In genomic region chr15:96778321-96778926, GRCm38 (mm10) we compare ENCODE assay signal across 8 mouse cellular contexts.
DNase-seq lines count a peak whose midpoint lies in the region; ATAC-seq lines count a peak whose summit lies in the region.
"Had no signal": no experiment of that assay in that cellular context is flagged by ENCODE, and none has a peak within 500 bp of the region (broad histone marks: within the 10 kb centered on the region; RNA-seq: fewer than 3 reads in every experiment).

No protein-coding gene starts in this region.

- no peak overlapping the region for H3K9ac ChIP-seq in heart, embryonic 12.5 days
- H3K9ac ChIP-seq in kidney, embryonic 16.5 days (replicated peaks; ENCODE audit: low read length): no peak overlapping the region
- no peak overlapping the region for H3K9ac ChIP-seq in midbrain, embryonic 16.5 days (ENCODE audit: low read depth, low read length)
- H3K9ac ChIP-seq: intestine, embryonic 15.5 days had no signal

- H3K4me2 ChIP-seq in heart, embryonic 12.5 days: no peak overlapping the region
- H3K4me2 ChIP-seq in kidney, embryonic 16.5 days (replicated peaks; ENCODE audit: low read depth, low read length): no peak overlapping the region
- no peak overlapping the region for H3K4me2 ChIP-seq in midbrain, embryonic 16.5 days (ENCODE audit: low read length)
- H3K4me2 ChIP-seq: intestine, embryonic 15.5 days had no signal

- H3K27me3 ChIP-seq in heart, embryonic 12.5 days (replicated peaks): no peaks in the 10 kb centered on the region
- H3K27me3 ChIP-seq in kidney, embryonic 16.5 days (ENCODE audit: insufficient read depth, low read length): no peaks in the 10 kb centered on the region
- H3K27me3 ChIP-seq in midbrain, embryonic 16.5 days (ENCODE audit: control insufficient read depth, insufficient read depth, low read depth, low read length): no peaks in the 10 kb centered on the region
- H3K27me3 ChIP-seq: intestine, embryonic 15.5 days had no signal

- H3K4me1 ChIP-seq in heart, embryonic 12.5 days (replicated peaks): peaks cover 26% of the 10 kb centered on the region
- H3K4me1 ChIP-seq in kidney, embryonic 16.5 days (ENCODE audit: insufficient read depth, low read length): 0 out of 2 replicates have a peak, but pooled peaks cover 5% of the 10 kb centered on the region
- no peaks in the 10 kb centered on the region for H3K4me1 ChIP-seq in midbrain, embryonic 16.5 days (ENCODE audit: control insufficient read depth, insufficient read depth, low read length)

- WGBS in heart, embryonic 12.5 days: 79% methylated on average over 15 of the region's 15 CpGs
- 85% methylated on average over 15 of the region's 15 CpGs for WGBS in kidney, embryonic 16.5 days
- 94% methylated on average over 15 of the region's 15 CpGs for WGBS in midbrain, embryonic 16.5 days

- peak; percentile 28 for DNase-seq in ovary, postnatal 36 days (ENCODE audit: low spot score)
- DNase-seq in ovary, postnatal 10 days (ENCODE audit: low spot score): no peak
- peak; percentile 40 to 51 for DNase-seq in natural killer cell, adult 2 months (ENCODE audit: low spot score in 2 of 2)
- DNase-seq in adrenal gland, adult (ENCODE audit: inconsistent age in 2 of 2, low spot score in 1 of 2): no peak

- H3K36me3 ChIP-seq in heart, embryonic 12.5 days: no peaks in the 10 kb centered on the region
- H3K36me3 ChIP-seq in kidney, embryonic 16.5 days (ENCODE audit: insufficient read depth, low read length): no peaks in the 10 kb centered on the region
- no peaks in the 10 kb centered on the region for H3K36me3 ChIP-seq in midbrain, embryonic 16.5 days (ENCODE audit: control insufficient read depth, insufficient read depth, low read length)
- H3K36me3 ChIP-seq: intestine, embryonic 15.5 days had no signal

- 0 out of 2 replicates have a peak overlapping the region, but pooled peaks have one; percentile 2 for H3K27ac ChIP-seq in heart, embryonic 12.5 days (ENCODE audit: poor library complexity, severe bottlenecking)
- no peak overlapping the region for H3K27ac ChIP-seq in kidney, embryonic 16.5 days (ENCODE audit: low read length)
- H3K27ac ChIP-seq in midbrain, embryonic 16.5 days (ENCODE audit: low read length): no peak overlapping the region
- H3K27ac ChIP-seq: intestine, embryonic 15.5 days had no signal

- H3K4me3 ChIP-seq in heart, embryonic 12.5 days: no peak overlapping the region
- no peak overlapping the region for H3K4me3 ChIP-seq in kidney, embryonic 16.5 days (ENCODE audit: low read length)
- H3K4me3 ChIP-seq in midbrain, embryonic 16.5 days (ENCODE audit: low read depth, low read length): no peak overlapping the region
- H3K4me3 ChIP-seq: intestine, embryonic 15.5 days had no signal

- H3K9me3 ChIP-seq in heart, embryonic 12.5 days (replicated peaks): no peaks in the 10 kb centered on the region
- H3K9me3 ChIP-seq in kidney, embryonic 16.5 days (ENCODE audit: low read length): no peaks in the 10 kb centered on the region
- no peaks in the 10 kb centered on the region for H3K9me3 ChIP-seq in midbrain, embryonic 16.5 days (replicated peaks; ENCODE audit: control insufficient read depth, low read length, poor library complexity, severe bottlenecking)
- H3K9me3 ChIP-seq: intestine, embryonic 15.5 days had no signal

- no peak for ATAC-seq in heart, embryonic 12.5 days (ENCODE audit: insufficient number of reproducible peaks, low FRiP score)
- no peak for ATAC-seq in kidney, embryonic 16.5 days (ENCODE audit: low FRiP score, low TSS enrichment)
- ATAC-seq in midbrain, embryonic 16.5 days: no peak
- ATAC-seq: intestine, embryonic 15.5 days had no signal

Comparison
In these comparisons a context has a peak if more than half of its experiments do, and no peak if none do; other contexts are left out.
1. DNase-seq: peak in ovary, postnatal 36 days (single experiment) and natural killer cell, adult 2 months (2 of 2); none in ovary, postnatal 10 days (single experiment) and adrenal gland, adult (0 of 2).